In genomic region chr1:127017698-127018097, GRCm38 (mm10) we compare ENCODE assay signal across 9 mouse cellular contexts.
DNase-seq lines count a peak whose midpoint lies in the region; ATAC-seq and TF ChIP-seq lines count a peak whose summit lies in the region.
"Had no signal": no experiment of that assay in that cellular context is flagged by ENCODE, and none has a peak within 500 bp of the region (broad histone marks: within the 10 kb centered on the region; RNA-seq: fewer than 3 reads in every experiment).

No protein-coding gene starts in this region.

- peak; percentile 58; the same call in 1 of the 2 replicates for ATAC-seq in hindbrain, embryonic 15.5 days (ENCODE audit: low FRiP score, low read depth)
- no peak for ATAC-seq in hindbrain, embryonic 13.5 days (ENCODE audit: low FRiP score)
- ATAC-seq in stomach, postnatal 0 days (ENCODE audit: low FRiP score, low TSS enrichment): no peak
- no peak for ATAC-seq in megakaryocyte, adult 5-6 weeks (ENCODE audit: poor library complexity, severe bottlenecking)

- H3K36me3 ChIP-seq in hindbrain, embryonic 15.5 days: no peaks in the 10 kb centered on the region
- no peaks in the 10 kb centered on the region for H3K36me3 ChIP-seq in hindbrain, embryonic 13.5 days
- H3K36me3 ChIP-seq in stomach, postnatal 0 days (ENCODE audit: control insufficient read depth, insufficient read depth, low read length): no peaks in the 10 kb centered on the region
- H3K36me3 ChIP-seq: embryonic facial prominence, embryonic 13.5 days had no signal

- peak; percentile 6 for DNase-seq in thymus, postnatal 25 days
- no peak for DNase-seq in thymus, postnatal 0 days (ENCODE audit: low spot score)
- DNase-seq in kidney, postnatal 25 days: peak; percentile 18 to 52
- DNase-seq in stomach, postnatal 0 days (ENCODE audit: low spot score): no peak
- DNase-seq in cerebellum, adult 9-11 months: no peak

- H3K4me3 ChIP-seq in hindbrain, embryonic 15.5 days: no peak overlapping the region
- no peak overlapping the region for H3K4me3 ChIP-seq in hindbrain, embryonic 13.5 days
- H3K4me3 ChIP-seq in stomach, postnatal 0 days (ENCODE audit: low read depth, low read length): no peak overlapping the region
- H3K4me3 ChIP-seq: embryonic facial prominence, embryonic 13.5 days had no signal

- no peak overlapping the region for H3K4me2 ChIP-seq in hindbrain, embryonic 15.5 days
- no peak overlapping the region for H3K4me2 ChIP-seq in hindbrain, embryonic 13.5 days
- H3K4me2 ChIP-seq in stomach, postnatal 0 days (replicated peaks; ENCODE audit: low read depth): no peak overlapping the region
- H3K4me2 ChIP-seq: embryonic facial prominence, embryonic 13.5 days had no signal

- TF ChIP-seq CTCF in stomach, postnatal 0 days (IDR thresholded peaks at IDR 0.05; ENCODE audit: low read depth): peak; percentile 66

- H3K4me1 ChIP-seq in hindbrain, embryonic 15.5 days (replicated peaks): peaks cover 15% of the 10 kb centered on the region; the same call in 1 of the 2 replicates
- H3K4me1 ChIP-seq in hindbrain, embryonic 13.5 days (replicated peaks): peaks cover 19% of the 10 kb centered on the region
- 0 out of 2 replicates have a peak, but pooled peaks cover 2% of the 10 kb centered on the region for H3K4me1 ChIP-seq in stomach, postnatal 0 days (replicated peaks; ENCODE audit: control insufficient read depth, insufficient read depth)

- H3K9me3 ChIP-seq in hindbrain, embryonic 15.5 days: no peaks in the 10 kb centered on the region
- no peaks in the 10 kb centered on the region for H3K9me3 ChIP-seq in hindbrain, embryonic 13.5 days
- H3K9me3 ChIP-seq in stomach, postnatal 0 days (ENCODE audit: control insufficient read depth, low read length): no peaks in the 10 kb centered on the region
- H3K9me3 ChIP-seq: embryonic facial prominence, embryonic 13.5 days had no signal

- H3K9ac ChIP-seq in hindbrain, embryonic 15.5 days: no peak overlapping the region
- H3K9ac ChIP-seq in hindbrain, embryonic 13.5 days: no peak overlapping the region
- H3K9ac ChIP-seq in stomach, postnatal 0 days (ENCODE audit: low read length): no peak overlapping the region
- H3K9ac ChIP-seq: embryonic facial prominence, embryonic 13.5 days had no signal

- H3K27ac ChIP-seq in hindbrain, embryonic 15.5 days (replicated peaks): no peak overlapping the region
- no peak overlapping the region for H3K27ac ChIP-seq in hindbrain, embryonic 13.5 days
- H3K27ac ChIP-seq in stomach, postnatal 0 days (replicated peaks): no peak overlapping the region
- H3K27ac ChIP-seq: embryonic facial prominence, embryonic 13.5 days had no signal

- 71% methylated on average over 2 of the region's 2 CpGs for WGBS in hindbrain, embryonic 15.5 days
- 82% methylated on average over 2 of the region's 2 CpGs for WGBS in hindbrain, embryonic 13.5 days
- 67% methylated on average over 2 of the region's 2 CpGs for WGBS in stomach, postnatal 0 days

- no peaks in the 10 kb centered on the region for H3K27me3 ChIP-seq in hindbrain, embryonic 15.5 days
- H3K27me3 ChIP-seq in hindbrain, embryonic 13.5 days: no peaks in the 10 kb centered on the region
- no peaks in the 10 kb centered on the region for H3K27me3 ChIP-seq in stomach, postnatal 0 days (ENCODE audit: control insufficient read depth, insufficient read depth, low read length)
- H3K27me3 ChIP-seq: embryonic facial prominence, embryonic 13.5 days had no signal

- TF ChIP-seq EP300 in stomach, postnatal 0 days (optimal IDR thresholded peaks at IDR 0.05): no peak

Comparison
In these comparisons a context has a peak if more than half of its experiments do, and no peak if none do; other contexts are left out.
1. DNase-seq: peak in thymus, postnatal 25 days (single experiment) and kidney, postnatal 25 days (2 of 2); none in thymus, postnatal 0 days (single experiment), stomach, postnatal 0 days (single experiment) and cerebellum, adult 9-11 months (single experiment).